8 mouse cellular contexts compared by ENCODE assay signal in the genomic region with DNA sequence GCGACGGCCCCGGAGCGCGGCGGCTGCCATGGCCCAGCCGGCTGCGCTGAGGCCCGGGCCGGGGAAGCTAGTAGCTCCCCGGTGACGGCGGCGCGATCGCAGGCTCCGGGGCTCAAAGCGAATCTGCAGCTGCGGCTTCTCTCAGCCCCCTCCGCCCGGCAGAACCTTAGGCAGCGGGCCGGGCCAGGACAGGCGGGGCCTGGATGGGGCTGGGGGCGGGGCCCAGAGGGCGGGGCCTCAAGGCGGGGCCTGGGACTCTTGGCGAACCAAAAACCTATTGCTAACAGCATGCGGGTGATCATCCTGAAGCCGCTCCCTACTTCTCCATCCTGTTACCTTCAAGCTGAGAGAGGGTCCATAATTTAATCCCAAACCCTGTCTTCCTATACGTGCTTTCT. TPM values are rescaled to one million over a fixed set of nuclear protein-coding genes. Genes with fewer than 3 reads are reported as not detected.
DNase-seq lines count a peak whose midpoint lies in the region; ATAC-seq and TF ChIP-seq lines count a peak whose summit lies in the region.

A gene (minus strand): TSS at position 239 of the 398 bp plus-strand sequence.

- peak; percentile 99 for ATAC-seq in embryonic facial prominence, embryonic 14.5 days (ENCODE audit: low read depth)
- ATAC-seq in limb, embryonic 13.5 days (ENCODE audit: low FRiP score, low read depth): peak; percentile 99
- ATAC-seq in midbrain, embryonic 15.5 days (replicated peaks): peak; percentile 99

- H3K4me1 ChIP-seq in bone marrow, adult 2 months (ENCODE audit: control insufficient read depth, insufficient read depth, low read length): peaks cover 2% of the 10 kb centered on the region; the same call in 1 of the 2 replicates
- peaks cover 16% of the 10 kb centered on the region for H3K4me1 ChIP-seq in embryonic facial prominence, embryonic 14.5 days (ENCODE audit: control insufficient read depth, insufficient read depth, low read length)
- H3K4me1 ChIP-seq in limb, embryonic 13.5 days: peaks cover 22% of the 10 kb centered on the region
- H3K4me1 ChIP-seq in midbrain, embryonic 15.5 days: peaks cover 30% of the 10 kb centered on the region

- H3K36me3 ChIP-seq in embryonic facial prominence, embryonic 14.5 days (ENCODE audit: control insufficient read depth, insufficient read depth, low read length): no peaks in the 10 kb centered on the region
- no peaks in the 10 kb centered on the region for H3K36me3 ChIP-seq in limb, embryonic 13.5 days
- H3K36me3 ChIP-seq in midbrain, embryonic 15.5 days (replicated peaks): no peaks in the 10 kb centered on the region

- DNase-seq in A20 (ENCODE audit: low read depth, low spot score): peak; percentile 91
- peak; percentile 96 for DNase-seq in embryonic facial prominence, embryonic 14.5 days (ENCODE audit: low spot score)
- DNase-seq in heart, adult 8-10 months (ENCODE audit: low spot score): peak; percentile 90
- DNase-seq in kidney, adult 9 months: peak; percentile 87
- DNase-seq in spleen, adult 18-20 months: peak; percentile 78 to 84

- H3K9me3 ChIP-seq in embryonic facial prominence, embryonic 14.5 days (ENCODE audit: control insufficient read depth, low read length): no peaks in the 10 kb centered on the region
- no peaks in the 10 kb centered on the region for H3K9me3 ChIP-seq in limb, embryonic 13.5 days
- no peaks in the 10 kb centered on the region for H3K9me3 ChIP-seq in midbrain, embryonic 15.5 days

- H3K4me3 ChIP-seq in bone marrow, adult 2 months (replicated peaks; ENCODE audit: control insufficient read depth, low read depth, low read length): peak within 1 kb of the TSS; percentile 67
- H3K4me3 ChIP-seq in embryonic facial prominence, embryonic 14.5 days (ENCODE audit: low read depth, low read length): peak within 1 kb of the TSS; percentile 95
- H3K4me3 ChIP-seq in limb, embryonic 13.5 days: peak within 1 kb of the TSS; percentile 83
- H3K4me3 ChIP-seq in midbrain, embryonic 15.5 days: peak within 1 kb of the TSS; percentile 75

- peak within 1 kb of the TSS; percentile 66 for H3K4me2 ChIP-seq in embryonic facial prominence, embryonic 14.5 days (ENCODE audit: low read depth, low read length)
- peak within 1 kb of the TSS; percentile 72 for H3K4me2 ChIP-seq in limb, embryonic 13.5 days (replicated peaks)
- H3K4me2 ChIP-seq in midbrain, embryonic 15.5 days: peak within 1 kb of the TSS; percentile 56

- H3K9ac ChIP-seq in embryonic facial prominence, embryonic 14.5 days (ENCODE audit: low read depth, low read length): peak within 1 kb of the TSS; percentile 98
- peak within 1 kb of the TSS; percentile 98 for H3K9ac ChIP-seq in limb, embryonic 13.5 days
- peak within 1 kb of the TSS; percentile 89 for H3K9ac ChIP-seq in midbrain, embryonic 15.5 days

- peak within 1 kb of the TSS; percentile 98 for H3K27ac ChIP-seq in bone marrow, adult 2 months (ENCODE audit: control insufficient read depth, insufficient read depth, low read depth, low read length, poor library complexity)
- H3K27ac ChIP-seq in embryonic facial prominence, embryonic 14.5 days (replicated peaks; ENCODE audit: low read depth, low read length): peak within 1 kb of the TSS; percentile 98
- H3K27ac ChIP-seq in limb, embryonic 13.5 days: peak within 1 kb of the TSS; percentile 99
- H3K27ac ChIP-seq in midbrain, embryonic 15.5 days: peak within 1 kb of the TSS; percentile 94

- TF ChIP-seq CTCF in bone marrow, adult 2 months (IDR thresholded peaks at IDR 0.05; ENCODE audit: control insufficient read depth, insufficient read depth, low read length): no peak

- no peaks in the 10 kb centered on the region for H3K27me3 ChIP-seq in embryonic facial prominence, embryonic 14.5 days (replicated peaks; ENCODE audit: control insufficient read depth, insufficient read depth, low read length)
- H3K27me3 ChIP-seq in limb, embryonic 13.5 days: no peaks in the 10 kb centered on the region
- H3K27me3 ChIP-seq in midbrain, embryonic 15.5 days (replicated peaks): no peaks in the 10 kb centered on the region

- WGBS in bone marrow, adult 2 months: under 1% methylated on average over 31 of the region's 31 CpGs
- 0% methylated on average over 23 of the region's 31 CpGs for WGBS in embryonic facial prominence, embryonic 14.5 days
- WGBS in limb, embryonic 13.5 days: under 1% methylated on average over 31 of the region's 31 CpGs
- WGBS in midbrain, embryonic 15.5 days: 0% methylated on average over 31 of the region's 31 CpGs

- TF ChIP-seq POLR2A in bone marrow, adult 2 months (IDR thresholded peaks at IDR 0.05; ENCODE audit: borderline replicate concordance, control insufficient read depth, low read depth, low read length): peak; percentile 66; the same call in 1 of the 2 replicates

RNA-seq across cellular contexts. Expression of the gene that starts here (rescaled TPM):
- 3.3 and 5.4 TPM in 2 replicates for polyA plus RNA-seq in bone marrow, adult 2 months (2011; ENCODE audit: insufficient read depth, insufficient read length, low replicate concordance, missing spikeins)
- 6.9 and 7.3 TPM in 2 replicates for polyA plus RNA-seq in embryonic facial prominence, embryonic 14.5 days (2014; fragmentation: Nextera tagmentation; extraction: Ambion mirVana)
- 10 to 100 TPM; 13.1 to 16.0 (median 14.3) TPM for total RNA-seq in heart, adult 8-10 months (2022)
- 7.6 and 8.5 TPM in 2 replicates for polyA plus RNA-seq in limb, embryonic 13.5 days (2015; fragmentation: Nextera tagmentation; extraction: Ambion mirVana)
- polyA plus RNA-seq in midbrain, embryonic 15.5 days (2015; fragmentation: Nextera tagmentation; extraction: Ambion mirVana): 4.9 and 6.6 TPM in 2 replicates

Comparison
In these comparisons a context has a peak if more than half of its experiments do, and no peak if none do; other contexts are left out.
1. Peak in every context shown above with its lines: DNase-seq, ATAC-seq, H3K4me3 ChIP-seq and H3K27ac ChIP-seq.